Mouse (Mus musculus) liver, embryonic 12.5 days (tissue): ENCODE results near the gene Dock1. TPM values are rescaled to one million over a fixed set of nuclear protein-coding genes. Genes with fewer than 3 reads are reported as not detected.

Experiments
- ATAC-seq: fragments of 200-750 bp; cut with Nextera tagmentation; 2 replicates; pipeline ENCODE4 v1.8.0; 2017; ENCODE audit warnings: moderate number of reproducible peaks, mild to moderate bottlenecking, moderate library complexity
- H3K27ac ChIP-seq: fragments of 300-500 bp; sonication (generic); 2 replicates; pipeline ENCODE4 v1.5.1; 2016; ENCODE audit warnings: mild to moderate bottlenecking
- H3K27me3 ChIP-seq: fragments of 300-500 bp; sonication (generic); replicated peaks from 2 replicates; pipeline ENCODE4 v1.6.1; 2016; ENCODE audit warnings: mild to moderate bottlenecking, moderate library complexity
- H3K36me3 ChIP-seq: fragments of 300-500 bp; sonication (generic); 2 replicates; pipeline ENCODE4 v1.6.1; 2016; ENCODE audit warnings: mild to moderate bottlenecking, moderate library complexity
- H3K4me1 ChIP-seq: fragments of 300-500 bp; sonication (generic); 2 replicates; pipeline ENCODE4 v1.6.1; 2016
- H3K4me2 ChIP-seq: fragments of 300-500 bp; sonication (generic); 2 replicates; pipeline ENCODE4 v1.6.1; 2016; ENCODE audit warnings: mild to moderate bottlenecking, moderate library complexity
- H3K4me3 ChIP-seq: fragments of 300-500 bp; sonication (generic); 2 replicates; pipeline ENCODE4 v1.5.1; 2016; ENCODE audit warnings: mild to moderate bottlenecking, moderate library complexity
- H3K9ac ChIP-seq: fragments of 300-500 bp; sonication (generic); 2 replicates; pipeline ENCODE4 v1.6.1; 2016; ENCODE audit warnings: mild to moderate bottlenecking, moderate library complexity
- H3K9me3 ChIP-seq: fragments of 300-500 bp; sonication (generic); replicated peaks from 2 replicates; pipeline ENCODE4 v1.6.1; 2016; ENCODE audit warnings: mild to moderate bottlenecking, moderate library complexity
- WGBS: fragments of 180-500 bp; shearing (Covaris S2); methylation state at CpG from one replicate; pipeline ENCODE4 v1.1.7; 2016; ENCODE audit not compliant: insufficient replicate concordance; 5-methylcytosine and 5-hydroxymethylcytosine counted together
- polyA plus RNA-seq: library from polyadenylated mRNA; unstranded; fragments of >200 nt; fragmentation: Nextera tagmentation; extraction: Ambion mirVana; gene quantifications from 2 replicates; pipeline ENCODE4 v1.2.1, GENCODE M21; 2016

The Dock1 gene
- polyA plus RNA-seq, 1 experiment from 2014 or later: 6.4 TPM

DNA sequence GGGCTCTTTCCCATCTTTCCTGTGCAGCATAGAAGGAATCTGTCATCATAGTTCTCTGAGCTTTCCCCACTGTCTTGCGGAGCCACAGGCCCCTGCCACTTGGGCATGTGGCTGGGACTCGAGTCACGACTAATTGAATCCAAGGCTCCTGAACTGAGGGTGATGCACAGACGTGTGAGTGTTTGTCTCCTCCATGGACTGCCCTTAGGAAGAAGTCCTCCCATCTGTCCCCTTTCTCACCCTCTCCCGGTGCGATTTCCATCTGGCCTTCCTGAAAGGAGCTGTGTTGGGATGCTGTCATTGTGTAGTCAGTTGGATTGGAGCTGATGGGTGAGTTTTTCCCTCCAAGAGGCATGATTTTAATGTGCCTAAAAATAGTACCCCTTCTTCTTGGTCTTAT, 136.3 kb downstream of the Dock1 start:
- H3K4me3 ChIP-seq: no peak overlapping the region
- H3K9ac ChIP-seq: no peak overlapping the region
- no peaks in the 10 kb centered on the region for H3K9me3 ChIP-seq
- ATAC-seq: no peak
- no peaks in the 10 kb centered on the region for H3K27me3 ChIP-seq
- 69% methylated on average over 6 of the region's 6 CpGs for WGBS
- H3K36me3 ChIP-seq: peaks cover 4% of the 10 kb centered on the region; the same call in 1 of the 2 replicates
- no peak overlapping the region for H3K4me2 ChIP-seq
- no peak overlapping the region for H3K27ac ChIP-seq
- no peaks in the 10 kb centered on the region for H3K4me1 ChIP-seq

DNA sequence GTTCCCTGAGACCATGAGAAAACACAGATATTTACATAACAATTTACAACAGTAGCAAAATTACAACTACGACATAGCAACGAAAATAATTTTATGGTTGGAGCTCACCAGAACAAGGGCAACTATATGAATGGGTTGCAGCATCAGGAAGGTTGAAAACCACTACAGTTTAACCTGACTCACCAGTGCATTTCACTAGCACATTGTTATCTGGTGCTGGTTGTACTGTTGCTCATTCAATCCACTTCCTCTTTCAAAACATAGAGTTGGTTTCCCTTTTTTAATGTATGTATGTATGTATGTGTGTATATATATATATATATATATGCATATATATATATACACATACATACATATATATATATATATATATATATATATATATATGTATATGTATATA, 138.0 kb downstream of the Dock1 start:
- Histone ChIP-seq H3K27me3 (no peaks in the 10 kb centered on the region), H3K4me3 (no peak overlapping the region), H3K36me3 (peaks cover 4% of the 10 kb centered on the region; the same call in 1 of the 2 replicates), H3K4me2 (no peak overlapping the region), H3K4me1 (no peaks in the 10 kb centered on the region), H3K9ac (no peak overlapping the region), H3K27ac (no peak overlapping the region), H3K9me3 (no peaks in the 10 kb centered on the region)
- WGBS: 54% methylated on average over 2 of the region's 2 CpGs
- no peak for ATAC-seq

GRCm38 (mm10) chr7:134809241-134809975, 139.0 kb downstream of the Dock1 start:
- Histone ChIP-seq H3K9me3 (no peaks in the 10 kb centered on the region), H3K9ac (no peak overlapping the region), H3K4me3 (no peak overlapping the region), H3K4me2 (no peak overlapping the region), H3K27ac (no peak overlapping the region), H3K4me1 (no peaks in the 10 kb centered on the region), H3K27me3 (no peaks in the 10 kb centered on the region), H3K36me3 (peaks cover 4% of the 10 kb centered on the region; the same call in 1 of the 2 replicates)
- no peak for ATAC-seq
- 65% methylated on average over 6 of the region's 6 CpGs for WGBS

DNA sequence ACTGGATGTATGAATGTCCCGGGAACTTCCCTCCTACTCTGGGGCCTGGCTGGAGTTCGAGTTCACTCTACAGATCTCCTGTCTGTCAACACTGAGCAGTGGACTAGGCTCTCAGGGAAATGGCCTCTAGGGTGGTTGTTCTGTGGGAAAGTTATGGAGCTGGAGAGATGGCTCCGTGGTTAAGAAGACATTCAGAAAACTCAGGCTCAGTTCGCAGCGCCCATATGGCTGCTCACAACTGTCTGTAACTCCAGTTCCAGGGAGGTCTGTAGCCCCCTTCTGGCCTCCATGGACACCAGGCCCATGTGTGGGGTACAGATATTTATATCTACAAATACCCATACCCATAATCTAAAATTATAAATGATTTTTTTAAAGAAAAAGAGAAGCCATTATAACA, 148.0 kb downstream of the Dock1 start:
- Histone ChIP-seq H3K9ac (no peak overlapping the region), H3K4me1 (no peaks in the 10 kb centered on the region), H3K27me3 (no peaks in the 10 kb centered on the region), H3K4me2 (no peak overlapping the region), H3K4me3 (no peak overlapping the region), H3K36me3 (no peaks in the 10 kb centered on the region; the same call in 1 of the 2 replicates), H3K9me3 (no peaks in the 10 kb centered on the region), H3K27ac (no peak overlapping the region)
- WGBS: 70% methylated on average over 5 of the region's 5 CpGs
- no peak for ATAC-seq

GRCm38 (mm10) chr7:134821264-134821663, 150.8 kb downstream of the Dock1 start:
- Histone ChIP-seq H3K27ac (no peak overlapping the region), H3K9ac (no peak overlapping the region), H3K4me3 (no peak overlapping the region), H3K36me3 (no peaks in the 10 kb centered on the region; the same call in 1 of the 2 replicates), H3K4me2 (no peak overlapping the region), H3K27me3 (no peaks in the 10 kb centered on the region), H3K4me1 (no peaks in the 10 kb centered on the region), H3K9me3 (no peaks in the 10 kb centered on the region)
- 38% methylated on average over 1 of the region's 1 CpGs for WGBS
- ATAC-seq: no peak

- Histone ChIP-seq H3K9ac (no peak overlapping the region), H3K4me2 (no peak overlapping the region), H3K4me3 (no peak overlapping the region), H3K27me3 (no peaks in the 10 kb centered on the region), H3K27ac (no peak overlapping the region), H3K4me1 (no peaks in the 10 kb centered on the region), H3K9me3 (no peaks in the 10 kb centered on the region), H3K36me3 (no peaks in the 10 kb centered on the region; the same call in 1 of the 2 replicates)
- no peak for ATAC-seq
- 66% methylated on average over 3 of the region's 3 CpGs for WGBS
These were observed 151.6 kb downstream of the Dock1 start for GRCm38 (mm10) chr7:134822006-134822405.

DNA sequence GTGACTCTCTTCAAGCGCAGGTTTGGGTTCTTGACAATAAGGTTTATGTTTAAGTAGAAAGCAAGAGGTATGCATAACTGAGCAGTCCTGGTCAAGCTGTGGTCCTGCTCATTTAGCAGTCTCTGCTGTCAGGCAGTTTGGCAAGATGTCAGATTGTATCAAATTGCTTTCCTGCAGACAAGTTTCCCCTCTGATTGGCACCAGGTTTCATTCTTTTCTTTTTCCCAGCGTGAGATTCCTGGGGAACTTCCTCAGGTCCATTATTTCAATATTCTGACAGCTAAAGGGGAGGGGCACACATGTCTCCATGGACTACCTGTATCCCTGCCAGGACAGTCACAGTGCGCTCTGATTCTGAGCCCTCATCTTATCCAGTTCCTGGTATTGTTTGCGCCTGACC, 153.4 kb downstream of the Dock1 start:
- ATAC-seq: no peak
- H3K4me1 ChIP-seq: no peaks in the 10 kb centered on the region
- H3K4me2 ChIP-seq: no peak overlapping the region
- 61% methylated on average over 4 of the region's 4 CpGs for WGBS
- no peak overlapping the region for H3K27ac ChIP-seq
- H3K27me3 ChIP-seq: no peaks in the 10 kb centered on the region
- H3K4me3 ChIP-seq: no peak overlapping the region
- H3K36me3 ChIP-seq: no peaks in the 10 kb centered on the region
- no peaks in the 10 kb centered on the region for H3K9me3 ChIP-seq
- no peak overlapping the region for H3K9ac ChIP-seq

GRCm38 (mm10) chr7:134840066-134840465, 169.6 kb downstream of the Dock1 start:
- WGBS: 77% methylated on average over 2 of the region's 2 CpGs
- no peaks in the 10 kb centered on the region for H3K36me3 ChIP-seq
- no peak overlapping the region for H3K27ac ChIP-seq
- H3K27me3 ChIP-seq: no peaks in the 10 kb centered on the region
- no peak overlapping the region for H3K4me2 ChIP-seq
- no peak overlapping the region for H3K4me3 ChIP-seq
- ATAC-seq: no peak
- H3K4me1 ChIP-seq: no peaks in the 10 kb centered on the region
- no peaks in the 10 kb centered on the region for H3K9me3 ChIP-seq
- no peak overlapping the region for H3K9ac ChIP-seq

DNA sequence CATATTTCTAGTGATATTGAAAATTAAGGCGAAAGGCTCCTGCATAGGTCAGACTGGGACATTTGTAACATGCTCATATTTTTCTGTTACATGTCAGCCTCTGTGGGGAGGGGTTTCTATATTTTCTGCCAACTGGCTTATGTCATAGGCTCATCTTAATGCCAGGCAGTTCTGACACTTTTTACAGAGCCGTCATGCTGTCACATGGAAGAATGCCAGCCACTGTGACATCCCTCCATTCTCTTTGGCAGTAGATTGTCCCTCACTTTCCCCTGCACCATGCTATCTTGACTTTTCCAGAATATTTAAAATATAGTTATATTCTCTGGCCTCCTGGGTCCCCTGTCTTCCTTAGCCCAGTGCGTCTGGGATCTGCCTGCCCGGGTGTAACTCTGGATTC, 172.3 kb downstream of the Dock1 start:
- Histone ChIP-seq H3K4me3 (no peak overlapping the region), H3K27ac (no peak overlapping the region), H3K36me3 (no peaks in the 10 kb centered on the region), H3K9ac (no peak overlapping the region), H3K9me3 (no peaks in the 10 kb centered on the region), H3K27me3 (no peaks in the 10 kb centered on the region), H3K4me1 (no peaks in the 10 kb centered on the region), H3K4me2 (no peak overlapping the region)
- no peak for ATAC-seq
- WGBS: 74% methylated on average over 4 of the region's 4 CpGs

GRCm38 (mm10) chr7:134862000-134862399, 191.5 kb downstream of the Dock1 start:
- H3K9ac ChIP-seq: no peak overlapping the region
- ATAC-seq: no peak
- H3K4me2 ChIP-seq: no peak overlapping the region
- no peaks in the 10 kb centered on the region for H3K9me3 ChIP-seq
- no peak overlapping the region for H3K4me3 ChIP-seq
- no peaks in the 10 kb centered on the region for H3K27me3 ChIP-seq
- no peaks in the 10 kb centered on the region; the same call in 1 of the 2 replicates for H3K36me3 ChIP-seq
- H3K27ac ChIP-seq: no peak overlapping the region
- no peaks in the 10 kb centered on the region for H3K4me1 ChIP-seq
- WGBS: 79% methylated on average over 6 of the region's 6 CpGs

DNA sequence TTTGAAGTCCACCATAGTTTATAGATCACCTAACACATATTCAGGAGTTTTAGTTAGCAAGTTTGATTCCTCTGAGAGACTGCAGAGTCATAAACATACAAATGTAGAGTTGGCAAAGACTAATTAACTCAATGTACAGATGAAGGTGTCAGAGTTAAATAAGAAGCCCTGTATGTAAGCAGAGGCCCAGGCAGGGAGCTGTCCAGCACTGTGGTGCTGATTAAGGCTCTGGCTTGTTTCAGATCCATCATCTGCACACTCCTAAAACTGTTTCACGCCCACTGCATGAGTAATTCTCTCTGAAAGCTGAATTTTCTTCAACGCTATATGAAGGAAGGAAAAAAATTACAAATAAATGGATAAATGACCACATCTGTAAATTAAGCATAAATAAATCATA, 193.7 kb downstream of the Dock1 start:
- no peak overlapping the region for H3K4me2 ChIP-seq
- no peak overlapping the region for H3K4me3 ChIP-seq
- no peak overlapping the region for H3K9ac ChIP-seq
- 55% methylated on average over 2 of the region's 2 CpGs for WGBS
- no peaks in the 10 kb centered on the region; the same call in 1 of the 2 replicates for H3K36me3 ChIP-seq
- no peaks in the 10 kb centered on the region for H3K4me1 ChIP-seq
- H3K9me3 ChIP-seq: no peaks in the 10 kb centered on the region
- no peak overlapping the region for H3K27ac ChIP-seq
- no peaks in the 10 kb centered on the region for H3K27me3 ChIP-seq
- no peak for ATAC-seq

GRCm38 (mm10) chr7:134872511-134872910, 202.1 kb downstream of the Dock1 start:
- H3K4me3 ChIP-seq: no peak overlapping the region
- WGBS: 67% methylated on average over 3 of the region's 3 CpGs
- no peak overlapping the region for H3K4me2 ChIP-seq
- ATAC-seq: no peak
- no peak overlapping the region for H3K9ac ChIP-seq
- no peak overlapping the region for H3K27ac ChIP-seq
- no peaks in the 10 kb centered on the region for H3K4me1 ChIP-seq
- 0 out of 2 replicates have a peak, but pooled peaks cover 2% of the 10 kb centered on the region for H3K36me3 ChIP-seq
- H3K9me3 ChIP-seq: no peaks in the 10 kb centered on the region
- H3K27me3 ChIP-seq: no peaks in the 10 kb centered on the region

- Histone ChIP-seq H3K36me3 (0 out of 2 replicates have a peak, but pooled peaks cover 2% of the 10 kb centered on the region), H3K27me3 (no peaks in the 10 kb centered on the region), H3K9ac (no peak overlapping the region), H3K27ac (no peak overlapping the region), H3K4me3 (no peak overlapping the region), H3K4me1 (no peaks in the 10 kb centered on the region), H3K9me3 (no peaks in the 10 kb centered on the region), H3K4me2 (no peak overlapping the region)
- WGBS: 73% methylated on average over 7 of the region's 7 CpGs
- no peak for ATAC-seq
These were observed 202.5 kb downstream of the Dock1 start for GRCm38 (mm10) chr7:134872981-134873380.
